Mouse (Mus musculus): Measurements from ENCODE around the gene 2310011J03Rik. TPM values are rescaled to one million over a fixed set of nuclear protein-coding genes. Genes with fewer than 3 reads are reported as not detected.

2310011J03Rik gene
- polyA plus RNA-seq, 1 experiment, result 62.4 TPM

- TF ChIP-seq POLR2A (IDR thresholded peaks at IDR 0.05; ENCODE audit: borderline replicate concordance, extremely low read depth, low read depth, low read length) (no peak), CTCF (IDR thresholded peaks at IDR 0.05; ENCODE audit: insufficient read depth, low read length) (no peak)
- Histone ChIP-seq H3K4me3 (replicated peaks; ENCODE audit: extremely low read depth, low read depth, low read length) (no peak overlapping the region), H3K4me1 (ENCODE audit: control insufficient read depth, insufficient read depth, low read length) (peaks cover 10% of the 10 kb centered on the region)
- WGBS, result 93% methylated on average over 21 of the region's 21 CpGs
- DNase-seq, result no peak
Measured at GRCm38 (mm10) chr10:80321670-80322581, 1.6 kb upstream of the 2310011J03Rik start.

DNA sequence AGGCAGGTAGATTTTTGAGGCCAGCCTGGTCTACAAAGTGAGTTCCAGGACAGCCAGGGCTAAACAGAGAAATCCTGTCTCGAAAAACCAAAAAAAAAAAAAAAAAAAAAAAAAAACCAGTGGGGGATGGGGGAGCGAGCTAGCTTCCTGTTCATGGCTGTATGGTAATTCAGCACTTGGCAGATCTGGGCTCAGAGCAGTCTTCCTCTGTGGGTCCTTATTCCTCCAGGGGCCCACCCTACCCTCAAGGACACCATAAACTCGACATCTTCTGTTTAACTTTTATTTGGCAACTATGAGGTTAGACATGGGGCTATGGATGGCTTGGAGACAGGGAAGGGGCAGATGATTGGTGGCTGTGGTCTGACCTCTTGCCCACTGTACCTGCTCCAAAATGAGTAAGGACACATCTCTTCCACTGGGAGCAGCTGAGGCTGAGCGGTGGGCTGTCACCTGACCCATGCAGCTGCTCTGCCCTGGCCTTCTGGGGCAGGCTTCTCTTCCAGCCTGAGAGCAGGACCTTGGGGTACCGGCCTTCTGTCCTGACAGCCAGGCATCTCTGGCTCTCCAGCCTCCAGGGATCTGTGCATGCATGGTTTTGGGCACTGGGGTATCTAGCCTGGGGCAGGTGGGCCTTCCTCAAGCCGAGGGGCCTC is 805 bp upstream of the 2310011J03Rik start:
- Histone ChIP-seq H3K4me1 (ENCODE audit: control insufficient read depth, insufficient read depth, low read length) (peaks cover 10% of the 10 kb centered on the region), H3K4me3 (replicated peaks; ENCODE audit: extremely low read depth, low read depth, low read length) (no peak overlapping the region)
- 70% methylated on average over 6 of the region's 6 CpGs for WGBS
- TF ChIP-seq CTCF (IDR thresholded peaks at IDR 0.05; ENCODE audit: insufficient read depth, low read length) (no peak), POLR2A (IDR thresholded peaks at IDR 0.05; ENCODE audit: borderline replicate concordance, extremely low read depth, low read depth, low read length) (no peak)
- no peak for DNase-seq

GRCm38 (mm10) chr10:80317011-80317410 is 3.3 kb downstream of the 2310011J03Rik start:
- no peak for TF ChIP-seq CTCF (IDR thresholded peaks at IDR 0.05; ENCODE audit: insufficient read depth, low read length)
- H3K4me3 ChIP-seq (replicated peaks; ENCODE audit: extremely low read depth, low read depth, low read length), result no peak overlapping the region
- no peak for DNase-seq
- 47% methylated on average over 10 of the region's 10 CpGs for WGBS
- H3K4me1 ChIP-seq (ENCODE audit: control insufficient read depth, insufficient read depth, low read length), result peaks cover 7% of the 10 kb centered on the region

GRCm38 (mm10) chr10:80316359-80316781 is 4.0 kb downstream of the 2310011J03Rik start:
- TF ChIP-seq POLR2A (IDR thresholded peaks at IDR 0.05; ENCODE audit: borderline replicate concordance, extremely low read depth, low read depth, low read length), result no peak
- no peak for TF ChIP-seq CTCF (IDR thresholded peaks at IDR 0.05; ENCODE audit: insufficient read depth, low read length)
- 31% methylated on average over 11 of the region's 11 CpGs for whole genome bisulfite sequencing
- no peak for DNase-seq
- H3K4me3 ChIP-seq (replicated peaks; ENCODE audit: extremely low read depth, low read depth, low read length), result no peak overlapping the region
- H3K4me1 ChIP-seq (ENCODE audit: control insufficient read depth, insufficient read depth, low read length), result peaks cover 7% of the 10 kb centered on the region

DNA sequence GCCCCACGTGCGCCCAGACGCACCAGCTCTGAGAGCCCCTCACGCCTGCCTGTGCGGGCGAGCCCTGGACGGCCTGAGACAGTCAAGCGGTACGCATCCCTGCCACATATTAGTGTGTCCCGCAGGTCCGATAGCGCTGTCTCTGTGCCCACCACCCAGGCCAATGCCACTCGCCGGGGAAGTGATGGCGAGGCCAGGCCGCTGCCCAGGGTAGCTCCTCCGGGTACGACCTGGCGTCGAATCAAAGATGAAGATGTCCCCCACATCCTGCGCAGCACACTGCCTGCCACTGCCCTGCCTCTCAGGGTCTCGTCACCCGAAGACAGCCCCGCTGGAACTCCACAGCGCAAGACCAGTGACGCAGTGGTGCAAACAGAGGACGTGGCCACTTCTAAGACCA is 5.0 kb downstream of the 2310011J03Rik start:
- peaks cover 4% of the 10 kb centered on the region for H3K4me1 ChIP-seq (ENCODE audit: control insufficient read depth, insufficient read depth, low read length)
- 47% methylated on average over 27 of the region's 27 CpGs for WGBS
- H3K4me3 ChIP-seq (replicated peaks; ENCODE audit: extremely low read depth, low read depth, low read length), result no peak overlapping the region
- TF ChIP-seq POLR2A (IDR thresholded peaks at IDR 0.05; ENCODE audit: borderline replicate concordance, extremely low read depth, low read depth, low read length) (no peak), CTCF (IDR thresholded peaks at IDR 0.05; ENCODE audit: insufficient read depth, low read length) (no peak)
- DNase-seq, result no peak

- TF ChIP-seq POLR2A (IDR thresholded peaks at IDR 0.05; ENCODE audit: borderline replicate concordance, extremely low read depth, low read depth, low read length), result no peak
- no peak for TF ChIP-seq CTCF (IDR thresholded peaks at IDR 0.05; ENCODE audit: insufficient read depth, low read length)
- 51% methylated on average over 16 of the region's 16 CpGs for WGBS
- H3K4me1 ChIP-seq (ENCODE audit: control insufficient read depth, insufficient read depth, low read length), result peaks cover 3% of the 10 kb centered on the region
- H3K4me3 ChIP-seq (replicated peaks; ENCODE audit: extremely low read depth, low read depth, low read length), result no peak overlapping the region
- no peak for DNase-seq
Measured at GRCm38 (mm10) chr10:80314494-80315001, 5.8 kb downstream of the 2310011J03Rik start.

DNA sequence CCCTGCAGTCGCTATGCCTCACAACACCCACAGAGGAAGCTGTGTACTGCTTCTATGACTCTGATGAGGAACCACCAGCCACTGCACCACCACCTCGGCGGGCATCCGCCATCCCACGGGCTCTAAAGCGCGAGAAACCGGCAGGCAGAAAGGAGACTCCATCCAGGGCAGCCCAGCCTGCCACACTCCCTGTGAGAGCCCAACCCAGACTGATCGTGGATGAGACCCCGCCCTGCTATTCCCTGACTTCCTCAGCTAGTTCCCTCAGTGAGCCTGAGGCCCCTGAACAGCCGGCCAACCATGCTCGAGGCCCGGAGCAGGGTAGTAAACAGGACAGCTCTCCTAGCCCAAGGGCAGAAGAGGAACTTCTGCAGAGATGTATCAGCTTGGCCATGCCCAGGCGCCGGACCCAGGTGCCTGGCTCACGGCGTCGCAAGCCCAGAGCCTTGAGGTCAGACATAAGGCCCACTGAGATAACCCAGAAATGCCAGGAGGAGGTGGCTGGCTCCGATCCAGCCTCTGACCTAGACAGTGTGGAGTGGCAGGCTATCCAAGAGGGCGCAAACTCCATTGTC is 6.6 kb downstream of the 2310011J03Rik start:
- TF ChIP-seq CTCF (IDR thresholded peaks at IDR 0.05; ENCODE audit: insufficient read depth, low read length), result no peak
- no peak for TF ChIP-seq POLR2A (IDR thresholded peaks at IDR 0.05; ENCODE audit: borderline replicate concordance, extremely low read depth, low read depth, low read length)
- H3K4me3 ChIP-seq (replicated peaks; ENCODE audit: extremely low read depth, low read depth, low read length), result no peak overlapping the region
- WGBS, result 30% methylated on average over 20 of the region's 20 CpGs
- no peaks in the 10 kb centered on the region for H3K4me1 ChIP-seq (ENCODE audit: control insufficient read depth, insufficient read depth, low read length)
- no peak for DNase-seq

DNA sequence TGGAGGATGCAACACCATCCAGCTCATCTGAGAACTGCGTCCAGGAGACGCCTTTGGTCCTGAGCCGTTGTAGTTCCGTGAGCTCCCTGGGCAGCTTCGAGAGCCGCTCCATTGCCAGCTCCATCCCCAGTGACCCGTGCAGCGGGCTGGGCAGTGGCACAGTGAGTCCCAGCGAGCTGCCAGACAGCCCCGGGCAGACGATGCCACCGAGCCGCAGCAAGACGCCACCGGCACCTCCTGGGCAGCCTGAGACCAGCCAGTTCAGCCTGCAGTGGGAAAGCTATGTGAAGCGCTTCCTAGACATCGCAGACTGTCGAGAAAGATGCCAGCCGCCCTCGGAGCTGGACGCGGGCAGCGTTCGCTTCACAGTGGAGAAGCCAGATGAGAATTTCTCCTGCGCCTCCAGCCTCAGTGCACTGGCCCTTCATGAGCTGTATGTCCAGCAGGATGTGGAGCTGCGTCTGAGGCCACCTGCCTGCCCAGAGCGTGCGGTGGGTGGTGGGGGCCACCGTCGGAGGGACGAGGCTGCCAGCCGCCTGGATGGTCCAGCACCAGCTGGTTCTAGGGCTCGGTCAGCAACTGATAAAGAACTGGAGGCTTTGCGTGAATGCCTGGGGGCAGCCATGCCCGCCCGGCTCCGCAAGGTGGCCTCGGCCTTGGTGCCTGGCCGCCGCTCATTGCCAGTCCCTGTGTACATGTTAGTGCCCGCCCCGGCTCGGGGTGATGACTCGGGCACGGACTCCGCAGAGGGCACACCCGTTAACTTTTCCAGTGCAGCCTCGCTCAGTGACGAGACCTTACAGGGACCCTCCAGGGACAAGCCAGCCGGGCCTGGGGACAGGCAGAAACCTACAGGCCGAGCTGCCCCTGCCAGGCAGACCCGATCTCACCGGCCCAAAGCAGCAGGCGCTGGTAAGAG is 7.5 kb downstream of the 2310011J03Rik start:
- no peak for DNase-seq
- H3K4me1 ChIP-seq (ENCODE audit: control insufficient read depth, insufficient read depth, low read length), result no peaks in the 10 kb centered on the region
- no peak overlapping the region for H3K4me3 ChIP-seq (replicated peaks; ENCODE audit: extremely low read depth, low read depth, low read length)
- TF ChIP-seq POLR2A (IDR thresholded peaks at IDR 0.05; ENCODE audit: borderline replicate concordance, extremely low read depth, low read depth, low read length) (no peak), CTCF (IDR thresholded peaks at IDR 0.05; ENCODE audit: insufficient read depth, low read length) (no peak)
- 70% methylated on average over 54 of the region's 54 CpGs for WGBS

Data from lung, adult 2 months (tissue).